Mouse (Mus musculus): ENCODE measurements around the gene Dcaf1.

DNA sequence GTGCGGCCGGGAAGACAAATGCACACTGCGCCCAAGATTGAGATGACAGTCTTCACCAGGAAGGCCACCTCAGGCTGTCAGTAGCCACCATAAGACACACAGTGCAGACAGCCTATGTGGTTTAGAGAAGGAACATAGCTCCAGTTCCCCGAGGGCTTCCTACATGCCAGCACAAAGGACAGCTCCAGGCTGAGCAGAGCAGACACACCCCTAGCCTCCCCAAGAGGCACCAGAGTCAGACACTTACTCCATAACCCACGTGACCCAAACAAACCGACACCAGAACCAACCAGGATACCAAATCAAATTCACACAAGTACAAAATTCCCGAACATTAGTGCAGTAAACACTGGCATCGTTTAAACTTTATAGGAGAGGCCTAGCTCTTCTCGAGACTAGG is 67.6 kb downstream of the Dcaf1 start:
- TF ChIP-seq USF1 (IDR thresholded peaks at IDR 0.05; ENCODE audit: low read depth) (peak; percentile 17), CTCF (IDR thresholded peaks at IDR 0.05; ENCODE audit: control insufficient read depth, insufficient read depth, insufficient read length) (no peak)
